In genomic region chr15:10215719-10216118, GRCm38 (mm10) we compare ENCODE assay signal across 20 mouse cellular contexts. TPM values are rescaled to one million over a fixed set of nuclear protein-coding genes. Genes with fewer than 3 reads are reported as not detected.
DNase-seq lines count a peak whose midpoint lies in the region; ATAC-seq and TF ChIP-seq lines count a peak whose summit lies in the region.
"Had no signal": no experiment of that assay in that cellular context is flagged by ENCODE, and none has a peak within 500 bp of the region (broad histone marks: within the 10 kb centered on the region; RNA-seq: fewer than 3 reads in every experiment).

No protein-coding gene starts in this region.

- H3K4me3 ChIP-seq in lung, embryonic 14.5 days (ENCODE audit: low read depth, low read length) = no peak overlapping the region
- no peak overlapping the region for H3K4me3 ChIP-seq in lung, postnatal 0 days (ENCODE audit: low read depth, low read length)
- H3K4me3 ChIP-seq in stomach, embryonic 16.5 days (replicated peaks; ENCODE audit: low read length) = no peak overlapping the region
- H3K4me3 ChIP-seq: embryonic facial prominence, embryonic 12.5 days; forebrain, embryonic 15.5 days; gastrocnemius, adult 2 months; heart, embryonic 12.5 days; hindbrain, embryonic 10.5 days had no signal

- WGBS in lung, embryonic 14.5 days = 59% methylated on average over 8 of the region's 8 CpGs
- 59% methylated on average over 8 of the region's 8 CpGs for WGBS in lung, postnatal 0 days
- 40% methylated on average over 8 of the region's 8 CpGs for WGBS in large intestine, adult 2 months
- 57% methylated on average over 8 of the region's 8 CpGs for WGBS in stomach, embryonic 16.5 days

- no peak for TF ChIP-seq CTCF in lung, embryonic 14.5 days (IDR thresholded peaks at IDR 0.05; ENCODE audit: low read depth)
- no peak for TF ChIP-seq CTCF in lung, postnatal 0 days (IDR thresholded peaks at IDR 0.05)

- peak; percentile 23 for DNase-seq in lung, embryonic 14.5 days
- DNase-seq in lung, postnatal 0 days (ENCODE audit: low spot score) = no peak
- peak; percentile 48 for DNase-seq in large intestine, adult 2 months (ENCODE audit: low read depth, low spot score)
- DNase-seq in frontal cortex, postnatal 10 days (ENCODE audit: low spot score in 2 of 2) = no peak
- no peak for DNase-seq in gastrocnemius, adult 18-20 months (ENCODE audit: low spot score)
- DNase-seq: adrenal gland, postnatal 14 days; cerebellum, adult 11-12 months; cerebellum, adult 9-10 months; cerebellum, postnatal 25 days; gastrocnemius, adult 2 months; gastrocnemius, postnatal 25 days had no signal

- no peaks in the 10 kb centered on the region for H3K27me3 ChIP-seq in lung, embryonic 14.5 days (ENCODE audit: insufficient read depth, low read length)
- H3K27me3 ChIP-seq in lung, postnatal 0 days (replicated peaks; ENCODE audit: insufficient read depth, low read length) = no peaks in the 10 kb centered on the region
- H3K27me3 ChIP-seq in stomach, embryonic 16.5 days (ENCODE audit: control insufficient read depth, insufficient read depth, low read length) = no peaks in the 10 kb centered on the region
- H3K27me3 ChIP-seq: CH12.LX; embryonic facial prominence, embryonic 12.5 days; forebrain, embryonic 15.5 days; heart, embryonic 12.5 days had no signal

- TF ChIP-seq EP300 in lung, postnatal 0 days (IDR thresholded peaks at IDR 0.05) = no peak

- H3K27ac ChIP-seq in lung, embryonic 14.5 days (ENCODE audit: low read depth) = no peak overlapping the region
- no peak overlapping the region for H3K27ac ChIP-seq in lung, postnatal 0 days (ENCODE audit: low read length)
- H3K27ac ChIP-seq in stomach, embryonic 16.5 days (ENCODE audit: low read length) = no peak overlapping the region
- H3K27ac ChIP-seq: embryonic facial prominence, embryonic 12.5 days; forebrain, embryonic 15.5 days; gastrocnemius, adult 2 months; hindbrain, embryonic 10.5 days had no signal

- H3K9me3 ChIP-seq in lung, embryonic 14.5 days (ENCODE audit: low read depth, low read length) = no peaks in the 10 kb centered on the region
- H3K9me3 ChIP-seq in lung, postnatal 0 days (ENCODE audit: low read length) = no peaks in the 10 kb centered on the region
- H3K9me3 ChIP-seq in stomach, embryonic 16.5 days (replicated peaks; ENCODE audit: control insufficient read depth, low read length) = no peaks in the 10 kb centered on the region
- H3K9me3 ChIP-seq: embryonic facial prominence, embryonic 12.5 days; forebrain, embryonic 15.5 days; heart, embryonic 12.5 days; hindbrain, embryonic 10.5 days had no signal

- H3K9ac ChIP-seq in lung, embryonic 14.5 days = no peak overlapping the region
- no peak overlapping the region for H3K9ac ChIP-seq in lung, postnatal 0 days (replicated peaks; ENCODE audit: low read depth)
- H3K9ac ChIP-seq in stomach, embryonic 16.5 days (ENCODE audit: low read length) = no peak overlapping the region
- H3K9ac ChIP-seq: embryonic facial prominence, embryonic 12.5 days; forebrain, embryonic 15.5 days; heart, embryonic 12.5 days had no signal

- no peak for ATAC-seq in lung, embryonic 14.5 days (ENCODE audit: insufficient read depth)
- ATAC-seq in lung, postnatal 0 days = no peak
- peak; percentile 89 for ATAC-seq in stomach, embryonic 16.5 days (ENCODE audit: insufficient read depth, low FRiP score)
- ATAC-seq: activated CD4-positive, CD25-positive, alpha-beta regulatory T cell, adult 4 months; forebrain, embryonic 15.5 days; Patski had no signal

- H3K4me1 ChIP-seq in lung, embryonic 14.5 days (ENCODE audit: insufficient read depth) = no peaks in the 10 kb centered on the region
- H3K4me1 ChIP-seq in lung, postnatal 0 days (ENCODE audit: insufficient read depth, low read depth, low read length) = no peaks in the 10 kb centered on the region
- H3K4me1 ChIP-seq in stomach, embryonic 16.5 days (ENCODE audit: control insufficient read depth, insufficient read depth, low read length) = no peaks in the 10 kb centered on the region
- H3K4me1 ChIP-seq: embryonic facial prominence, embryonic 12.5 days; forebrain, embryonic 15.5 days; hindbrain, embryonic 10.5 days had no signal

- H3K4me2 ChIP-seq in lung, embryonic 14.5 days = no peak overlapping the region
- H3K4me2 ChIP-seq in lung, postnatal 0 days (replicated peaks; ENCODE audit: low read depth, low read length) = no peak overlapping the region
- H3K4me2 ChIP-seq in stomach, embryonic 16.5 days (ENCODE audit: low read depth, low read length) = no peak overlapping the region
- H3K4me2 ChIP-seq: embryonic facial prominence, embryonic 12.5 days; forebrain, embryonic 15.5 days; heart, embryonic 12.5 days had no signal

- no peaks in the 10 kb centered on the region for H3K36me3 ChIP-seq in lung, embryonic 14.5 days (ENCODE audit: insufficient read depth)
- H3K36me3 ChIP-seq in lung, postnatal 0 days (ENCODE audit: insufficient read depth, low read length) = no peaks in the 10 kb centered on the region
- H3K36me3 ChIP-seq in stomach, embryonic 16.5 days (ENCODE audit: control insufficient read depth, insufficient read depth, low read length) = no peaks in the 10 kb centered on the region
- H3K36me3 ChIP-seq: embryonic facial prominence, embryonic 12.5 days; forebrain, embryonic 15.5 days; heart, embryonic 12.5 days; hindbrain, embryonic 10.5 days had no signal

RNA-seq across cellular contexts. Expression of gene Prlr, which starts 38.7 kb away (rescaled TPM):
- 0.04 and 0.07 TPM in 2 replicates for polyA plus RNA-seq in lung, embryonic 14.5 days (2014; fragmentation: Nextera tagmentation; extraction: Ambion mirVana)
- polyA plus RNA-seq in lung, postnatal 0 days (2015; fragmentation: Nextera tagmentation; extraction: Ambion mirVana) = 0.45 and 0.61 TPM in 2 replicates
- 18.2 and 43.3 TPM in 2 replicates for polyA plus RNA-seq in large intestine, adult 2 months (2012; rRNA removed)
- 5.9 and 6.7 TPM in 2 replicates for polyA plus RNA-seq in stomach, embryonic 16.5 days (2015; fragmentation: Nextera tagmentation; extraction: Ambion mirVana)
- total RNA-seq in gastrocnemius, adult 18-20 months (2021) = 1 to 10 TPM in 1 of 2 experiments, under 1 TPM in 1; 0.40 to 1.2 TPM
- total RNA-seq: CH12.LX; granulocyte monocyte progenitor cell, adult 5-6 weeks had no signal
- polyA plus RNA-seq: Patski had no signal

Comparison
In these comparisons a context has a peak if more than half of its experiments do, and no peak if none do; other contexts are left out.
1. DNase-seq: peak in lung, embryonic 14.5 days (single experiment) and large intestine, adult 2 months (single experiment); none in lung, postnatal 0 days (single experiment), frontal cortex, postnatal 10 days (0 of 2) and gastrocnemius, adult 18-20 months (single experiment).